Mouse (Mus musculus): ENCODE results near the gene Inpp5a.

GRCm38 (mm10) chr7:139392691-139393235, 3.9 kb downstream of the Inpp5a start:
- TF ChIP-seq ZC3H11A (IDR thresholded peaks at IDR 0.05; ENCODE audit: borderline replicate concordance, low read depth, low read length) (no peak), MAFK (IDR thresholded peaks at IDR 0.05; ENCODE audit: insufficient read depth, low read depth, low read length) (no peak), HCFC1 (IDR thresholded peaks at IDR 0.05; ENCODE audit: borderline replicate concordance, insufficient read depth, low read length) (no peak), CHD2 (IDR thresholded peaks at IDR 0.05; ENCODE audit: low read depth, low read length) (no peak), ZNF384 (IDR thresholded peaks at IDR 0.05; ENCODE audit: low read depth, low read length) (no peak)

Measured in ES-E14 (cell line).